Mouse (Mus musculus) mouse trophoblast stem cell (cell line): ENCODE measurements around the gene Ltb4r2.
"Not testable (repeated sequence)": the region's sequence is repeated elsewhere in the genome, so short reads cannot be mapped to it uniquely, and the experiment has no call there.

Source experiments
- in situ Hi-C, 2 experiments: fragments of 300-500 bp; cut with MseI, MboI; formaldehyde crosslinking; loops; 2 replicates in 1 of 2; 3 replicates in 1 of 2; pipeline ENCODE4 v1.15.1; 2025

Gene Ltb4r2

GRCm38 (mm10) chr14:55737086-55737687 lies 24.0 kb upstream of the Ltb4r2 start:
- in situ Hi-C loops, result no loop called here

GRCm38 (mm10) chr14:55743711-55744110 lies 17.5 kb upstream of the Ltb4r2 start:
- in situ Hi-C loops, result loop anchor here (5.0 kb wide), 1 partner anchor 61 kb away; the partner anchor contains the start of gene Tinf2 (in 2 of the 2)

- in situ Hi-C loops, result no loop called here
Observed at GRCm38 (mm10) chr14:55745180-55745860, 15.9 kb upstream of the Ltb4r2 start, which contains the start of the genes Dhrs1 and Nop9. Gene Dhrs1 (minus strand): TSS chr14:55745690. Gene Nop9 (plus strand): TSS chr14:55745693.

- in situ Hi-C loops, result no loop called here
Observed at GRCm38 (mm10) chr14:55745861-55746237, 15.4 kb upstream of the Ltb4r2 start.

- in situ Hi-C loops, result no loop called here
Observed at GRCm38 (mm10) chr14:55747051-55747847, 14.0 kb upstream of the Ltb4r2 start.

- in situ Hi-C loops, result no loop called here
Observed at GRCm38 (mm10) chr14:55757566-55757965, 3.7 kb upstream of the Ltb4r2 start.

GRCm38 (mm10) chr14:55758363-55758784 lies 2.9 kb upstream of the Ltb4r2 start, which contains the start of gene Cideb:
Gene Cideb (minus strand): TSS chr14:55758458.
- in situ Hi-C loops, result no loop called here

- in situ Hi-C loops, result not testable (repeated sequence)
Observed at GRCm38 (mm10) chr14:55760156-55760555, 1.1 kb upstream of the Ltb4r2 start.

GRCm38 (mm10) chr14:55762001-55762821 lies 983 bp downstream of the Ltb4r2 start:
- in situ Hi-C loops, result no loop called here

GRCm38 (mm10) chr14:55763166-55763565 lies 1.9 kb downstream of the Ltb4r2 start:
- in situ Hi-C loops, result no loop called here

- in situ Hi-C loops, result no loop called here
Observed at GRCm38 (mm10) chr14:55765696-55766095, 4.5 kb downstream of the Ltb4r2 start, which contains the start of gene Ltb4r1. Gene Ltb4r1 (plus strand): TSS chr14:55765962.

- in situ Hi-C loops, result no loop called here
Observed at GRCm38 (mm10) chr14:55767519-55768414, 6.5 kb downstream of the Ltb4r2 start.

GRCm38 (mm10) chr14:55768555-55768954 lies 7.3 kb downstream of the Ltb4r2 start:
- in situ Hi-C loops, result no loop called here

- in situ Hi-C loops, result no loop called here
Observed at GRCm38 (mm10) chr14:55769087-55769703, 8.0 kb downstream of the Ltb4r2 start.

GRCm38 (mm10) chr14:55776711-55777110 lies 15.5 kb downstream of the Ltb4r2 start:
- in situ Hi-C loops, result loop anchor here in 1 of 2 experiments (10.0 kb wide), 1 partner anchor 58 kb away; no protein-coding TSS in a partner anchor

- in situ Hi-C loops, result loop anchor here in 1 of 2 experiments (10.0 kb wide), 1 partner anchor 58 kb away; no protein-coding TSS in a partner anchor
Observed at GRCm38 (mm10) chr14:55777176-55777575, 15.9 kb downstream of the Ltb4r2 start.

- in situ Hi-C loops, result loop anchor here in 1 of 2 experiments (10.0 kb wide), 1 partner anchor 57 kb away; no protein-coding TSS in a partner anchor
Observed at GRCm38 (mm10) chr14:55777806-55778205, 16.6 kb downstream of the Ltb4r2 start.

GRCm38 (mm10) chr14:55778686-55779085 lies 17.5 kb downstream of the Ltb4r2 start:
- in situ Hi-C loops, result loop anchor here in 1 of 2 experiments (10.0 kb wide), 1 partner anchor 56 kb away; no protein-coding TSS in a partner anchor

GRCm38 (mm10) chr14:55779656-55780055 lies 18.4 kb downstream of the Ltb4r2 start:
- in situ Hi-C loops, result loop anchor here in 1 of 2 experiments (10.0 kb wide), 1 partner anchor 55 kb away; no protein-coding TSS in a partner anchor
